Mouse (Mus musculus): ENCODE measurements around the gene Gfra1.

Gene Gfra1

GRCm38 (mm10) chr19:58441785-58442184 lies 13.9 kb downstream of the Gfra1 start:
- DNase-seq (ENCODE audit: low spot score) = no peak

DNA sequence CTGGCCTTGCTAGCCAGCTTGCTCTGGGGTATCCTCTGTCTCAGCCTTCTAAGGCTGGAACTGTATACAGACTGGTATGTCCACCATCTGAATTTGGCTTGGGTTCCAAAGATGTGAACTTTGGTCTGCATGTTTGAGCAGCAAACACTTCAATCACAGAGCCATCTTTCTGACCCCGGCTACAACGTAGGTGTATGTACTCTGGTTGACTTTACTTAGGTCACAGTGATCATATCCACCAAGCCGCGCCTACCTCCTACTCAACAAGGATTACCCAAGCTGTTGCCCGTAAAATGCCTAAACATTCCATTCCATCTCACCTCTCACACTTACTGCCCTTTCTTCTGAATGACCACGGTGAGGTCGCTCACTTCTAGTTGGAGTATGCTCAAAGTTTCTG lies 14.5 kb downstream of the Gfra1 start:
- DNase-seq (ENCODE audit: low spot score) = no peak

DNA sequence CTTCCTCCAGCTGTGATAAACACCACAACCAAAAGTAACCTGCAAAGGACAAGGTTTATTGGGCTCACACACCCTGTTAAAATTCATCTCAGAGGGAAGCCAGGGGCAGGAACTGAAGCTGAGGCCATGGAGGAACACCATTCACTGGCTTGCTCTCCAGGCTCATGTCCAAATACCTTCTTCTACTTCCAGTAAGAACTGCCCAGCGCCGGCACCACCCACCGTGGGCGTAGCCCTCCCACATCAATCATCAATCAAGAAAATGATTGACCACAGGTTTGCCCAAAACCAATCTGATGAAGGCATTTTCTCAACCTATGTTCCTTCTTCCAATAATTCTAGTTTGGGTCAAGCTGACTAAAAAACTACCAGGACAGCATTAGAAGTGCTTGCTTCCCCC lies 16.9 kb downstream of the Gfra1 start:
- DNase-seq (ENCODE audit: low spot score) = no peak

GRCm38 (mm10) chr19:58437441-58438071 lies 18.2 kb downstream of the Gfra1 start:
- DNase-seq (ENCODE audit: low spot score) = no peak

DNA sequence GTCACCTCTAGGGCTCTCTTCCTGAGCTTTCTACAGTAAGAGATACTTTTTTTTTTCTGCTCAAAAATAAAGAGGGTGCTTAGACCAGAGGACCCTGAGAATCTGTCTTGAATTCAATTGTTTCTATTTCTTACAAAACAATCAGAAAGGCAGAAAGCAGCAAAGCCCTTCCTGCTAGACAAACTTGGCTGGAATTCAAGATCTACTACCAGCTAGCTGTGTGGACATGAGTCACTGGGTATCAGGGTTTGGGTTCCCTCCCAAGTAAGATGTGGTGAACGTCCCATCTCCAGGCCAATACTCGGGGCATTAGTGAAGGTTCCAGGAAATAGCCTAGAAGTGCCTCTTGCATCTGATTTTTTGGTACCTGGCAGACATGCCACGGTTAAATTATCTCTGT lies 18.8 kb downstream of the Gfra1 start:
- DNase-seq (ENCODE audit: low spot score) = peak; percentile 46

DNA sequence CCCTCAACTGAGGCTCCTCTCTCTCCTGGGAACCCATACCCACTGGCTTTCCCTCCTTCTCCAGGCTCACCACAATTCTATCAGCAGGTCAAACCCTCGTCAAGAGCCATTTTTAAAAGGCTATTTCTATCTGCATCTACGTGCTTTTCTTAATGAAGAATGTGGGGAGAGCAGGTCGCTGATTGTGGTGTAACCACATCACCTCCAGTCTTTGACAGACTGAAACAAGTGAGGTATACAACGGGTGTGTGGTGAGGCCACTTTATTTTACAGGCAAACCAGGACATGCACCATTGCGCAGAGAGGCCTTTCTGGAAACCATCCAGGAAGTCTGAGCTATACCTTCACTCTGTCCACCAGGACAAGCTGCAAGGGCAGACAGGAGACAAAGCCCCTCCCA lies 19.8 kb downstream of the Gfra1 start:
- DNase-seq (ENCODE audit: low spot score) = no peak

DNA sequence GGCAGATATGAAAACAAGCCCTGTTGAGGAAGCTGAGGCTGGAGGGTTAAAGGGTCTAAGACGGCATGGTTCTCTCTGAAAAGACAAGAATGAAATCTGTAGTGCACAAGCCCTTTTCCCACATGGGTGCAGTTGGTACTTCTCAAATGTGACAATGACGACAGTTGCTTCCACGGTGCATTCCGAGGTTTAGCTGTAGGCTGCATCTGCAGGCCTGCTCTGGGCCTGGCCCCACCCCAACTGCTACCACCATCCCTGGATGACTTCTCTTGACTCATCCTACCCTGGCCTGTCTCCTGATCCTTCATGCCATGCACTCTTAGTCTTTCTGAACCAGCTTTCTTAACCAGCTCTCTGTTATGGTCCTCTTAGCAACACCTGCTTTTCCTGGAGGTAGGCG lies 22.9 kb downstream of the Gfra1 start:
- no peak for DNase-seq (ENCODE audit: low spot score)

DNA sequence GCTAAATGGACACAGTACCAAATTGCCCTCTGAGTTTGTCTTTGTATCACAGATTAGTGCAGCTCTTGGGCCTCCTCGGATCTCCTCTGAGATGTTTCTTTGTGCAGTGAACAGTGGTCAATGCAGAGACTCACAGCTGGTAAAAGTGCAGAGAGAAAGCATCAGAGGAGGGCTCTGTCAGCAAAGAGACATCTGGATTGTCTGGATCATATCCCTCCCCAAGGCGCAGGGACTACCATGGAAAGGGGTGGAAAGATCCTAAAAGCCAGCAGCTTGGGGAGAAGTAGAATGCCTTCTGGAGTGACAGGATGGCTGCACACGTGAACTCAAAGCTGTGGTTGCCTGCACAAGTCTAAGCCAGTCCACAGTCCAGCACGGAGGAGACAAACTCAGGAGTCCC lies 27.2 kb downstream of the Gfra1 start:
- no peak for DNase-seq (ENCODE audit: low spot score)

DNA sequence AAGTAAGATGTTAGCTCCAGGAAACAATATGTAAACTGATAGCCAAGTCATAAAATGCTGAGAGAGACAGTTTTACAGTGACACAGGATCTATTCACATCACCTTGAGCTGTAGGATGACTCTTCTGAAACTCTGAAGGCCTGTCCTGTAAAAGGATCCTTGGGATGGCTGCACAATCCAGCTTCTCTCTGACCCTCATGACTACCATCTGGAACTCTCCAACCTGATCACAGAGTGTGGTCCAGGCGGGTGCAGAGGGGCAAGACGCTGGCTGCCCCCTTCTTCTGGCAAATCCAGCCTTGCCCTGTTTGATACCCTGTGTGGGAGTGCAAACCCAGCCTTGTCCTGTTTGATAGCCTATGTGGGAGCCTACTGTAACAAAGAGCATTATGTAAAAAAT lies 28.4 kb downstream of the Gfra1 start:
- no peak for DNase-seq (ENCODE audit: low spot score)

DNA sequence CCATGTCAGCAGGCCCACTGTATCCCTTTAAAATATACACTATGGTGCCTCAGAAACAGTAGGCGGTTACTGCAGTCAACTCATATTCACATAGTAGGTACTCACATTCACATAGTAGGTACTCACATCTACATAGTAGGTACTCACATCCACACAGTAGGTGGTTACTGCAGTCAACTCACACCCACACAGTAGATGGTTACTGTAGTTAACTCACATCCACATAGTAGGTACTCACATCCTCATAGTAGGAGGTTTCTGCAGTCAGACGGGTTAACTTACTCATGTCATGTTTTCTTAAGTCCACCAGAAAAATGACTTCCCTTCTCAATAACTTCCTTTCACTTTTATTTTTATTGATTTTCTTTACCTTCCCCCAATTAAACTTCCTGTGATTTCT lies 30.8 kb downstream of the Gfra1 start:
- DNase-seq (ENCODE audit: low spot score) = no peak

DNA sequence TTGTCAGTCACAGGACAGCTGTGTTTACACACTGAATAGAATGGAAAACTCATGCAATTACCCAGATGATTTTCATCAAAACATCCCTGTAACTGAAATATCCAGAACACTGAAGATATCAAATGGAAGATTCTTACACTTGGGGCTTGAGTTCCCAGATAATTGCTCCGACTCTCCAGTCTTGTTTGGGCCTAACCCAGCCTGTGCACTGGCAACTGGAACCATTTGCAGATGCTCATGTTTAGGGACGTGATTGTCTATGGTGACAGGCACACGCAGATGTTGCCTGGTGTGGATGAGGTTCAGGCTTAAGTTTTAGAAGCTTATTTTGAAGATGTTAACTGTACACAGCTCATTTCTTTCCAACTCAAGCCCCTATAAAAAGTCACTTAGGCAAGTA lies 31.5 kb downstream of the Gfra1 start:
- no peak for DNase-seq (ENCODE audit: low spot score)

DNA sequence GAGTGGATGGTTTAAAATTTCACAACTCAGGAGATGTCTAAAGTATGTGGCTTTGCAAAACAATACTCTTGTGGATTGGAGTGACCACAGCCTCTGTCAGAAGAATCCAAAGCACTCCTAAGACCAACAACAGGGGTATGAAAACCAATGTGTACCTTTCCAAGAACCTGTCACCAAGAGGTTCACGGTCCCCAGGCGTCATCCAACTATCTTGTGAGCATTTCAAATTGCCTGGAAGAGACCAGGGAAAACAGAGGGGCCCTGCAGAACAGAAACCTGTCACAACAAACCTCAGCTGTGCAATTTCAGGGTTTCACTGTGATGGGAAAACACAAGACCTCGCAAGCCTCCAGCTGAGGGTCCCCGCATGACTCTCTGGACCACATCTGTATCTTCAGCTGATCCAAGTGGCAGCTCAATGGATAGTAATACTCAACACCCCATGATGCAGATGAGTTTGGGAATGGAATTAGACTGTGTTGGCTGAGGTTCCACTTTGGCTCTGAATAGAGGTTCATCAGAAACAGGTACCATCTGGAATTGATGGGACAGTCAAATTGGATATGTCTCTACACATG lies 32.7 kb downstream of the Gfra1 start:
- DNase-seq (ENCODE audit: low spot score) = no peak

GRCm38 (mm10) chr19:58419685-58420084 lies 36.0 kb downstream of the Gfra1 start:
- DNase-seq (ENCODE audit: low spot score) = no peak

GRCm38 (mm10) chr19:58419278-58419677 lies 36.4 kb downstream of the Gfra1 start:
- DNase-seq (ENCODE audit: low spot score) = no peak

DNA sequence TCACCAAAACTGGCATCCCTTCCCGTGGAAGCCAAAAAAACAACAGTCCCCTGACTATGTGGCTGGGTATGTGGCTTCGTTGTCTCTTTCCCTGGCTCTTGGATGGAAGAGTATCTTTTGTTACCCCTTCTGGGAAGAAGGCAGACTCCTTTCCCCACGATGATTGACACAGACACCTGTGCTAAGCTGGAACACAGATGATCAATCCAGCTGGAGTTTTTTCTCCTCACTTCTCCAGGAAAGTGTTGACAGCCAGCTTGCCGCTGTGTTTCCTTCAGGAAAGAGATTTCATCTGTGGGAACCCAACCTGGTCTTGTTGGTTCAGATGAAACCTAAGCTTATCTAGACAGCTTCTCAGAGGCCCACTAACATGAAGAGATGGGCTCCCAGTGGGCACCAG lies 40.5 kb downstream of the Gfra1 start:
- DNase-seq (ENCODE audit: low spot score) = no peak

- no peak for DNase-seq (ENCODE audit: low spot score)
These were observed 41.0 kb downstream of the Gfra1 start for GRCm38 (mm10) chr19:58414733-58415132.

- peak; percentile 62 for DNase-seq (ENCODE audit: low spot score)
These were observed 42.4 kb downstream of the Gfra1 start for GRCm38 (mm10) chr19:58413290-58413689.

- DNase-seq (ENCODE audit: low spot score) = no peak
These were observed 42.9 kb downstream of the Gfra1 start for GRCm38 (mm10) chr19:58412811-58413210.

DNA sequence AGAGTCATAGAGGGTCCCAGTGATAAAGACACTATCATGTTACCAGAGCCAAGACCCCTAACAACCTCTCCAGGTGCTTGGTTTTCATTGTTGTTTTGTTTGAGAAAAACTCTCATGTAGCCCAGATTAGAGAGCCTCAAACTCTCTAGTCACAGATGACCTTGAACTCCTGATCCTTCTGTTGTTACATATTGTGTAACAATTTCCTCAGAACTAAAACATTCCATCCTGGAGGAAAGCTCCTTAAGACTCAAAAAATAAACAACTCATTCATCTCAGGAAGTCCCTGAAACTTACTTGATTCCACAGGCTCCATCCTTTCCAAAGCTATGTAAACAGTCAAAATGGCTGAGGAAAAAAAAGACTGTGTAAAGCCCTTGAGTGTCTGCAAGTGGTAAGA lies 49.0 kb downstream of the Gfra1 start:
- DNase-seq (ENCODE audit: low spot score) = no peak

DNA sequence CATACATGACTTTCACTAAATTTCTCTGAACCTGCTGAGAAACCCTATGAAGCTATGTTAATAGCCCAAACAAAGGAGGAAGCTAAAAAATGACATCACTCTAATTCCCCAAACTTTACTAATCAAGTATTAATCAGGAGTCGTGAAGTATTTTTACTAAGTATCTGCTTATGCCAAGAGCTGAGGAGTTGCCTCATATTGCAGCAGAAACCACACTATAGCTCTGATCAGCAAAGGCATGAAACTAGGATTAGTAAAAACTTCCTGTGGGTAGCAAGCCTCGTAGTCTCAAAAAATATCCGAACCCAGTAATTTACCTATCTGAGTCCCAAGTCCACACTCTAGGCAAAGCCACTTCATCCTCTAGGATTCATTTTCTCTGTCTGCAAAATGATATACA lies 55.5 kb downstream of the Gfra1 start:
- no peak for DNase-seq (ENCODE audit: low spot score)

DNA sequence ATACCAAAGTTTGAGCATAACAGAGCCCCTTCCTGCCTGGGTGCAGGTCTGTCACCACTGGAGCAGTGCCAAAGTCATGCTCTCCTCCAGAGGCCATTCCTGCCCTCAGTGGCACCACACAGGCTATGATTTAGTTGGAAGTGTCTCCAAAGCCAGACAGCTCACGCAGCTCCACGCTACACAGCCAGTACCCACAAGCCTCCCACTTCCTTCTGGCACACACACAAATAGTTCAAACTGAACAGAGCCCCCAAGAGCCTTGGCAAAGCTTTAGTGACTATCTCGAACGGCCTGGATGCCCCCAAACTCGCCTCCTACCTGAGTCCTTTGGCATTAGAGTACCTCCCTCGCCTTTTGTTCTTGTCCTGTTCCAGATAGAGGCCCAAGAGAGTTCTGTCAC lies 56.5 kb downstream of the Gfra1 start:
- no peak for DNase-seq (ENCODE audit: low spot score)

- DNase-seq (ENCODE audit: low spot score) = no peak
These were observed 59.1 kb downstream of the Gfra1 start for GRCm38 (mm10) chr19:58396604-58396984.

GRCm38 (mm10) chr19:58395785-58396603 lies 59.7 kb downstream of the Gfra1 start:
- no peak for DNase-seq (ENCODE audit: low spot score)

- no peak for DNase-seq (ENCODE audit: low spot score)
These were observed 62.6 kb downstream of the Gfra1 start for GRCm38 (mm10) chr19:58393121-58393520.
